Mouse (Mus musculus): Measurements from ENCODE around the gene Eif4g2. TPM values are rescaled to one million over a fixed set of nuclear protein-coding genes. Genes with fewer than 3 reads are reported as not detected.
A peak's percentile ranks its signal among the peaks of the same experiment; 100 is the strongest.

The Eif4g2 gene
- total RNA-seq (2014; rRNA removed), result 576 and 580 TPM in 2 replicates
- polyA plus RNA-seq (2015; fragmentation: Nextera tagmentation; extraction: Ambion mirVana), result 912 and 916 TPM in 2 replicates

DNA sequence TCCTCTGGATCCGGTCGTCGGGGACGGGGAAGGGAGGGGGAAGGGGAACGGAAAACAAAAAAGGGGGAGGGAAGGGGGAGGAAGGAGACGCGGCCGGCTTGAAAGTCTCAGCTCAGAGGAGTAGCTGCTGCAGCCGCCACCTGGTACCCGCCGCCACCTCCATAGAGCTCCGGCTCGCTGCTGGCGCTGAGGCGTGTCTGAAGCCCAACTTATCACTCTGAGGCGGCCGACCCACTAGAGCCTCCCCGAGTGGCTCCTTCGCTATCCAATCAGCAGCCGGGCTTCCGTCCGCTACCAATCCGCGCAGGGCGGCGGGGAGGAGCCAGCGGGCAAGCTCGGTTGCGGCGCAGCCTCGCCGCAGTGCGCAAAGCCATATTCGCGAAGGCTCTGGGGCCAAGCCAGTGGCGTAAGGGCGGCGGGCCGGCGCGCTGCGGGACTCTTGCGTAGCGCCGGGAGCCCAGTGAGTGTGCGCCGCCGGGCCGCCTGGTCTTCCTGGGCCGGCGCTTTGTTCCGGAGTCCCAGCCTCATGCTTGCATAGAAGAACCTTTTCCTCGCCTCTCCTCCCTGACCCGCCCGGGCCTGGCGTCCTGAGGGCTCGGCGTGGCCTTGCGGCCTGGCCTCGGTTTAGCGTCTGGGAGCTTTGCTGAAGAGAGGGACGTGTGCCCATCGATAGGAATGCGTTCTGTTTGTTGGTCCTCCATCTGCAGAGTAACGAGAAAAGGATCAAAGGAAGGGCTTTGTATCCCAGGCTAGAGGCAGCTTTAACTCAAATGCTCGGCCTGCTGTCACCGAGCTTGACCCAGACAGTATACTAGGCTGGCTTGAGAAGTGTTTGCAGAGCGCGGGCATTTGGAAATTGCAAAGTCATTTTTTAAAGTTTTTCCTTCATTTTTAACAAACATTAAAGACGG is at the start of gene Eif4g2:
Gene Eif4g2 (minus strand): TSS at position 209 of the 911 bp plus-strand sequence.
- ATAC-seq (peak; percentile 98), DNase-seq (peak; percentile 99)
- TF ChIP-seq CTCF (IDR thresholded peaks at IDR 0.05; ENCODE audit: low read depth), result no peak
- Histone ChIP-seq H3K36me3 (ENCODE audit: insufficient read depth) (peaks cover 24% of the 10 kb centered on the region), H3K27ac (ENCODE audit: low read depth, low read length) (peak within 1 kb of the TSS; percentile 99), H3K9ac (peak within 1 kb of the TSS; percentile 99), H3K4me2 (ENCODE audit: low read depth) (peak within 1 kb of the TSS; percentile 67), H3K27me3 (ENCODE audit: insufficient read depth, low read length) (no peaks in the 10 kb centered on the region), H3K9me3 (ENCODE audit: low read length) (no peaks in the 10 kb centered on the region), H3K4me3 (ENCODE audit: low read depth, low read length) (peak within 1 kb of the TSS; percentile 66), H3K4me1 (ENCODE audit: insufficient read depth) (peaks cover 12% of the 10 kb centered on the region)
- WGBS, result under 1% methylated on average over 70 of the region's 70 CpGs

DNA sequence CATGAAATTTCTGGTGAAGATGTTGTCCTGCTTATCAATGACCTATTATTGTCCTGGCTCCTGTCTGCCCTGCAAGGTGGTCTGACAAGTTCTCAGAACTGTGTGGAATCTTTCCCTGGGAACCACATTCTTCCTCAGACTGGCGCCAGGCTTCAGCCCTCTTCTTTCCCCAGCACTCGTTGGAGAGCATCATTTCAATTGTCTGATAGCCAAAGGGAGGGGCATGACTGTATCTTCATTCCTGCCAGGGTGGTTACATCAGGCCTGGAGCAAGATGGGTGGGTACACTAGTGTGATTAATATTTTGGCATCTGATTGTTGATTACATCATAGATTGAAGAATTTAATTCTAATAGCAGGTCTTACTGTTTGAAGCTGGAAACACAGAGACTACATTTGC is 49.8 kb upstream of the Eif4g2 start:
- H3K27me3 ChIP-seq (ENCODE audit: insufficient read depth, low read length), result no peaks in the 10 kb centered on the region
- ATAC-seq, result no peak
- H3K4me3 ChIP-seq (ENCODE audit: low read depth, low read length), result no peak overlapping the region
- no peaks in the 10 kb centered on the region for H3K36me3 ChIP-seq (ENCODE audit: insufficient read depth)
- no peak overlapping the region for H3K4me2 ChIP-seq (ENCODE audit: low read depth)
- TF ChIP-seq CTCF (IDR thresholded peaks at IDR 0.05; ENCODE audit: low read depth), result no peak
- WGBS, result 63% methylated on average over 2 of the region's 2 CpGs
- H3K9me3 ChIP-seq (ENCODE audit: low read length), result no peaks in the 10 kb centered on the region
- no peaks in the 10 kb centered on the region for H3K4me1 ChIP-seq (ENCODE audit: insufficient read depth)
- H3K9ac ChIP-seq, result no peak overlapping the region
- no peak for DNase-seq
- H3K27ac ChIP-seq (ENCODE audit: low read depth, low read length), result no peak overlapping the region

DNA sequence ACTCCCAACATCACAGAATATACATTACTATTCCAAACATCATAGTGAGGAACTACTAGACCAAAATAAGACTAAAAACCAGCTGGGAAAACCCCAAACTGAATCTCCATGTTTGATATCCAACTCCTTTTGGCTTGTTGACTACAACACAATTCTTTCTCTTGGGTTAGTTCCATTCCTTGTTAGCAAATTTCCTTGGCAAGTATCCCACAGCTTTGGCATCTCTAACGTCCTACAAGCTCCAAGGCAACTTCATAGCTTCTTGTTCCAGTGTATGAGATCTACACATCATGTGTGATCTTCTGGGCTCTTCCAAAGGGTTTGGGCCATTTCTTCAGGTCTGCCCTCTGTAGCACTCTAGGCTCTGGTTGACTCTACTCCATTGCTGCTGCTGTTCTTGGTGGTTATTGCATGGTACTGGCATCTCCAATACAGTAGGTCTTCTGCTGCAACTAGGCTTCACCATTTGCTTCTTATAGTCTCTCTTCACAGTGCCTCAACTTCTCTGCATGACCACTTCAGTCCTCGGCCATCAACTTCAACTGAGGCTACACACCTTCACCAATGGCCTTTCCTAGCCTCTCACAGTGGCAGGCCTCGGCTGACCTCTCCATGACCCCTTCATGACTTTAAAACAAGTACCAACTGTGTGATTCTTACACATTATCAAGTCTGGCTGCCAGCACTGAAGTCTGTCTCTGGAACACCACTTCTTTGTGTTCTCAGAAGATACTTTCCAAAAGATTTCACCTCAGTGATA is 44.0 kb upstream of the Eif4g2 start:
- DNase-seq (peak; percentile 27), ATAC-seq (no peak)
- WGBS, result 65% methylated on average over 3 of the region's 3 CpGs
- no peak overlapping the region for H3K9ac ChIP-seq
- no peaks in the 10 kb centered on the region for H3K27me3 ChIP-seq (ENCODE audit: insufficient read depth, low read length)
- H3K27ac ChIP-seq (ENCODE audit: low read depth, low read length), result no peak overlapping the region
- no peaks in the 10 kb centered on the region for H3K36me3 ChIP-seq (ENCODE audit: insufficient read depth)
- no peak overlapping the region for H3K4me3 ChIP-seq (ENCODE audit: low read depth, low read length)
- no peak for TF ChIP-seq CTCF (IDR thresholded peaks at IDR 0.05; ENCODE audit: low read depth)
- no peaks in the 10 kb centered on the region for H3K9me3 ChIP-seq (ENCODE audit: low read length)
- no peak overlapping the region for H3K4me2 ChIP-seq (ENCODE audit: low read depth)
- 0 out of 2 replicates have a peak, but pooled peaks cover 2% of the 10 kb centered on the region for H3K4me1 ChIP-seq (ENCODE audit: insufficient read depth)

DNA sequence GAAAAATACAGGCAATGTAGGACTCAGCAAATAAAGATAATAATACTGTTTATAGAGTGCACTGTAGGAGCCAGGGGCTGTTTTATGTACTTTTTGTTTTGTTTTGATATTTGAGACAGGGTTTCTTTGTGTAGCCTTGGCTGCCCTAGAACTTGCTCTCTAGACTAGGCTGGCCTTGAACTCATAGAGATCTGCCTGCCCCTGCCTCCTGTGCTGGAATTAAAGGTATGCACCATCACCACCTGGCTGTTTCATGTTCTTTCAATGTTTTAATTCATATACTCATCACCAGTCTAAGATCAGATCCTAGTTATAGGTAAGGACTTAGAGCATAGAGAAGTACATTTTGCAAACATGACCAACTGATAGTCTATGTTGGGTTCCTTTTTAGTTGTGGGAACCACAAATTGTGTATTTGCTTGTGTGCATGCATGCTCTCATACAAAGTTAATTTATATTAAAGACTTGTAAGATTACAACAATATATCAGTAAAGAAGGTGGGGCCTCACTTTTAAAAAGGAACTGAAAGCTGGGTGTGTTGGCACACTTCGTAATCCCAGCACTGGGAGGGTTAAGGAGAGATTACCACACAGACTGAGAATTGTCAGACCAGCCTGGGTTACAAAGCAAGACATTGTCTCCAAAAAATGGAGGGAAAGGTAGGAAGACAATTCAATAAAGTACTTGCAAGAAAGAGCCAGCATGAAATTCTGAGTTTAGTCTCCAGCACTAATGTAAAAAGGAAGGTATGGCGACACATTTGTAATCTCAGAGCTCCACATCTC is 41.1 kb upstream of the Eif4g2 start:
- no peak overlapping the region for H3K4me2 ChIP-seq (ENCODE audit: low read depth)
- WGBS, result 96% methylated on average over 2 of the region's 2 CpGs
- peaks cover 8% of the 10 kb centered on the region; the same call in 1 of the 2 replicates for H3K4me1 ChIP-seq (ENCODE audit: insufficient read depth)
- no peak overlapping the region for H3K9ac ChIP-seq
- H3K9me3 ChIP-seq (ENCODE audit: low read length), result no peaks in the 10 kb centered on the region
- ATAC-seq (no peak), DNase-seq (no peak)
- no peaks in the 10 kb centered on the region for H3K36me3 ChIP-seq (ENCODE audit: insufficient read depth)
- H3K27me3 ChIP-seq (ENCODE audit: insufficient read depth, low read length), result no peaks in the 10 kb centered on the region
- no peak for TF ChIP-seq CTCF (IDR thresholded peaks at IDR 0.05; ENCODE audit: low read depth)
- H3K4me3 ChIP-seq (ENCODE audit: low read depth, low read length), result no peak overlapping the region
- no peak overlapping the region for H3K27ac ChIP-seq (ENCODE audit: low read depth, low read length)

DNA sequence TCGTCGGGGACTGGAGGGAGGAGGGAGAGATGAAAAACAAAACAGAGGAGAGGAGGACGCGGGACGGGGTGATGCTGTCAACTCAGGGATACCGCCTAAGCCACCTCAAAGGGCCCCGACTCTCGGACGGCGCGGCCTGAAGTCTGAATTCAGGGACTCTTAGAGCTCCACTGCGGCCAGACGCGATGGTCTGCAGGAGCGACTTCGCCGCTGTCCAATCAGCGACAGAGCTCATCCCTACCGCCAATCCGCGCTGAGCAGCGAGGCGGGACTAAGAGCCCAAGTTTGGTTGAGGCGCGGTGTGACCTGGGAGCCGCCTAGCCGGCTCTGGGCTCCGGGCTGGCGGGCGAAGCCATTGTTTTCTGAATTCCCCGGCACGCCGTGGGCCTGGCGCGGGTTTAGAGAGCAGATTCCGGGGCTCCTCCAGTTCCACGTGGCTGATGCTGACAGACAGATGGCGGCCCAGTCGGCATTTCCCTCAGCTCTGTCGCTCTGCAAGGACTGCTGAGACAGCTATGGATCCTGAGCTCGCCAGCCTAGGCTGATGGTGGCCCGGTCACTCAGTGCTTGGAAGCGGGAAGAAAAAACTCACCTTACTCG is 39.8 kb upstream of the Eif4g2 start:
- H3K36me3 ChIP-seq (ENCODE audit: insufficient read depth), result no peaks in the 10 kb centered on the region
- DNase-seq (peak; percentile 99), ATAC-seq (peak; percentile 99)
- peak overlapping the region; percentile 50 for H3K4me3 ChIP-seq (ENCODE audit: low read depth, low read length)
- H3K27me3 ChIP-seq (ENCODE audit: insufficient read depth, low read length), result no peaks in the 10 kb centered on the region
- TF ChIP-seq CTCF (IDR thresholded peaks at IDR 0.05; ENCODE audit: low read depth), result no peak
- peak overlapping the region; percentile 72 for H3K4me2 ChIP-seq (ENCODE audit: low read depth)
- peak overlapping the region; percentile 92 for H3K9ac ChIP-seq
- peak overlapping the region; percentile 99 for H3K27ac ChIP-seq (ENCODE audit: low read depth, low read length)
- no peaks in the 10 kb centered on the region for H3K9me3 ChIP-seq (ENCODE audit: low read length)
- H3K4me1 ChIP-seq (ENCODE audit: insufficient read depth), result peaks cover 8% of the 10 kb centered on the region; the same call in 1 of the 2 replicates
- under 1% methylated on average over 44 of the region's 44 CpGs for WGBS

DNA sequence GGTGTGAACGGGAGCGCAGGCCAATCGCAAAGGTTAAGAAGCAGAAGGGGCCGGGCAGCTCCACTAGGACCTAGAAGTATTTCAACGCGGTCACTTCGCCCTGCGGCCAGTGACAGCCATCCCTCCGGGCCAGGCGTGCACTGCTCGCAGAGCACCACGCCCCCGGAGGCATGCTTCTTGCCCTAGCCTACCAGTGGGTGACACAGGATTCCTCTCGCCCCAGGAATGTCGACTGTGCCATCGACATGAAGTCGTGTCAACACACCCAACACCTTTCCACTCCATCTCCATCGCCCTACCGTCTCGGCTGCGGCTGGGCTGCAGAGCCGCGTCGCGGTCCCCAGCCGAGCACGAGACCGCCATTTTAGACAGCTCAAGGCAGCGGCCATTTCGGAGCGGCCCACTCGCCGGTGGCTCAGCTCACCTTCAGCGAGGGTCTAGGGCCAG is 39.3 kb upstream of the Eif4g2 start:
- TF ChIP-seq CTCF (IDR thresholded peaks at IDR 0.05; ENCODE audit: low read depth), result peak; percentile 18; the same call in 1 of the 2 replicates
- no peaks in the 10 kb centered on the region for H3K9me3 ChIP-seq (ENCODE audit: low read length)
- peak overlapping the region; percentile 50 for H3K4me3 ChIP-seq (ENCODE audit: low read depth, low read length)
- H3K36me3 ChIP-seq (ENCODE audit: insufficient read depth), result no peaks in the 10 kb centered on the region
- H3K4me2 ChIP-seq (ENCODE audit: low read depth), result peak overlapping the region; percentile 72
- H3K27me3 ChIP-seq (ENCODE audit: insufficient read depth, low read length), result no peaks in the 10 kb centered on the region
- under 1% methylated on average over 34 of the region's 34 CpGs for WGBS
- H3K9ac ChIP-seq, result peak overlapping the region; percentile 92
- H3K4me1 ChIP-seq (ENCODE audit: insufficient read depth), result peaks cover 8% of the 10 kb centered on the region; the same call in 1 of the 2 replicates
- H3K27ac ChIP-seq (ENCODE audit: low read depth, low read length), result peak overlapping the region; percentile 99
- ATAC-seq (peak; percentile 78), DNase-seq (no peak)
